Mouse (Mus musculus): ENCODE results near the gene Gm20773. TPM values are rescaled to one million over a fixed set of nuclear protein-coding genes. Genes with fewer than 3 reads are reported as not detected.
"Not testable (repeated sequence)": the region's sequence is repeated elsewhere in the genome, so short reads cannot be mapped to it uniquely, and the experiment has no call there.

Gm20773 gene
- not detected for total RNA-seq (2021)
- long read RNA-seq = 0 reads

DNA sequence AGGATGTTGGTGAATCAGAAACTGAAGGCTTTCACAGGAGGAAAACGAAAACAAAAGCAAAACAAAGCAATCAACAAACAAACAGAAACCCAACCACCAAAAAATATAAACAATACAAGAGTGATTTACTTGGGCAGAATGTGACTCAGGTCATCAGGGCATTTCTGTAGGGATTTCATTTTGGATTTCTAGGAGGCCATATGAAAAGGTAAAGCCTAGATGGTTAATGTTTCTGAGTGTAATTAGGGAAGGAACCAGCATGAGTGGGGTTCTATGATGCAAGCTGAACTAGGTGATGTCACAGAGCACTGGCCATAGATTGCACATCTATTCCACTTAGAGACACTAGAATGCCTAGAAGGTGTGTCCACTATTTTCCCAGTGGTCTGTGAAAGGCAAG, at the start of gene Gm20773:
Gene Gm20773, plus strand, starts transcription at position 301 of the 400 bp plus-strand sequence.
- not testable (repeated sequence) for DNase-seq (ENCODE audit: low spot score in 2 of 2)

DNA sequence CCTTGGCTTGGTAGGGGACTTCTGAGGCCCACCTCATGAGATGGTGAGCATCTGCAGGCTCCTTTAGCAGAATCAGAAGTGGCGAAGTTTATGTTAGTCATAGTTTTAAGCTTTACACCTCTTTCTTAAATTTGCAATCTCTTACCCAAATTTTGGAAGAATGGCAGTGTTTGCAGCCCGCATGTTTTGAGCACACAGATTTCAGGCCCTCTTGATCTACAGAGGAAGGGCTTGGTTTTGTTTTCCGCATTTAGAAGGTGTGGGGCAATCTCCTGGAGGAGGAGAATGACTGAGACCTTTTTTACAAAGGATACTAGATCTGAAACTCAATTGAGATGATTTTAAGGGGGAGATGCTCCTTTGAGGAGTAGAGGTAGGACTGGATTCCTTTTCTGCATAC, 28.3 kb upstream of the Gm20773 start, which contains the start of gene Gm21866:
Gene Gm21866, minus strand, starts transcription at position 101 of the 400 bp plus-strand sequence.
- DNase-seq (ENCODE audit: low spot score in 2 of 2) = not testable (repeated sequence)

Other genes starting within 250 kb of the Gm20773 start
- gene Gm21440, start 241.6 kb upstream of the Gm20773 start, total RNA-seq (2021) = not detected
- gene Gm21454, start 241.6 kb upstream of the Gm20773 start, total RNA-seq (2021) = not detected
- not detected for gene Gm21725, start 145.0 kb upstream of the Gm20773 start, total RNA-seq (2021)
- not detected for gene Gm21866, start 28.4 kb upstream of the Gm20773 start, total RNA-seq (2021)

Data from layer of hippocampus, postnatal 10 days (tissue).